Mouse (Mus musculus): ENCODE data around the gene Orai3. TPM values are rescaled to one million over a fixed set of nuclear protein-coding genes. Genes with fewer than 3 reads are reported as not detected.
A peak's percentile ranks its signal among the peaks of the same experiment; 100 is the strongest.

Gene Orai3
- total and polyA plus RNA-seq, 3 experiments, result 37.5 to 47.2 TPM; not detected in 1

- Histone ChIP-seq H3K27me3 (ENCODE audit: control insufficient read depth in 1 of 2, insufficient read depth in 2 of 2, low read length in 2 of 2) (no peaks in the 10 kb centered on the region), H3K27ac (ENCODE audit: control insufficient read depth, low read depth, low read length) (no peak overlapping the region), H3K9ac (ENCODE audit: control insufficient read depth, low read depth, low read length, poor library complexity, severe bottlenecking) (no peak overlapping the region), H3K4me3 (ENCODE audit: control insufficient read depth in 1 of 2, insufficient read depth in 1 of 2, low read depth in 2 of 2, low read length in 2 of 2) (no peak overlapping the region), H3K79me2 (ENCODE audit: control insufficient read depth, insufficient read depth, low read length, poor library complexity) (peaks cover 2% of the 10 kb centered on the region; the same call in 1 of the 2 replicates), H3K4me1 (ENCODE audit: control insufficient read depth in 1 of 2, insufficient read depth in 2 of 2, low read length in 2 of 2) (peaks cover 0 to 8% of the 10 kb centered on the region in 2 experiments; a peak in 1 of 4 replicates), H3K9me3 (replicated peaks; ENCODE audit: insufficient read depth, low read length) (no peaks in the 10 kb centered on the region), H3K36me3 (ENCODE audit: control insufficient read depth in 1 of 2, insufficient read depth in 2 of 2, low read length in 2 of 2) (peaks cover 2 to 6% of the 10 kb centered on the region in 2 experiments; a peak in 2 of 4 replicates)
- no peak for TF ChIP-seq ETS1 (IDR thresholded peaks at IDR 0.05; ENCODE audit: low read depth, low read length)
- TF ChIP-seq MAX (IDR thresholded peaks at IDR 0.05; ENCODE audit: low read length), result no peak
- TF ChIP-seq TCF12 (IDR thresholded peaks at IDR 0.05; ENCODE audit: low read depth, low read length), result no peak
- no peak for TF ChIP-seq JUND (IDR thresholded peaks at IDR 0.05; ENCODE audit: low read depth, low read length)
- TF ChIP-seq NELFE (IDR thresholded peaks at IDR 0.05; ENCODE audit: low read depth, low read length), result no peak
- TF ChIP-seq MYC (IDR thresholded peaks at IDR 0.05; ENCODE audit: low read depth, low read length), result no peak
- TF ChIP-seq CTCF (IDR thresholded peaks at IDR 0.05 in 2 of 3, conservative IDR thresholded peaks at IDR 0.05 in 1 of 3; ENCODE audit: control insufficient read depth in 1 of 3, insufficient read depth in 1 of 3, low read depth in 2 of 3, low read length in 3 of 3, poor library complexity in 1 of 3, severe bottlenecking in 1 of 3), result no peak
- TF ChIP-seq GABPA (IDR thresholded peaks at IDR 0.05; ENCODE audit: low read depth, low read length), result no peak
- no peak for TF ChIP-seq CHD2 (IDR thresholded peaks at IDR 0.05; ENCODE audit: low read length)
- no peak for TF ChIP-seq SMC3 (IDR thresholded peaks at IDR 0.05; ENCODE audit: low read depth, low read length)
- DNase-seq (ENCODE audit: low read depth, low spot score), result no peak
These were observed 21.4 kb upstream of the Orai3 start for GRCm38 (mm10) chr7:127748235-127748560.

DNA sequence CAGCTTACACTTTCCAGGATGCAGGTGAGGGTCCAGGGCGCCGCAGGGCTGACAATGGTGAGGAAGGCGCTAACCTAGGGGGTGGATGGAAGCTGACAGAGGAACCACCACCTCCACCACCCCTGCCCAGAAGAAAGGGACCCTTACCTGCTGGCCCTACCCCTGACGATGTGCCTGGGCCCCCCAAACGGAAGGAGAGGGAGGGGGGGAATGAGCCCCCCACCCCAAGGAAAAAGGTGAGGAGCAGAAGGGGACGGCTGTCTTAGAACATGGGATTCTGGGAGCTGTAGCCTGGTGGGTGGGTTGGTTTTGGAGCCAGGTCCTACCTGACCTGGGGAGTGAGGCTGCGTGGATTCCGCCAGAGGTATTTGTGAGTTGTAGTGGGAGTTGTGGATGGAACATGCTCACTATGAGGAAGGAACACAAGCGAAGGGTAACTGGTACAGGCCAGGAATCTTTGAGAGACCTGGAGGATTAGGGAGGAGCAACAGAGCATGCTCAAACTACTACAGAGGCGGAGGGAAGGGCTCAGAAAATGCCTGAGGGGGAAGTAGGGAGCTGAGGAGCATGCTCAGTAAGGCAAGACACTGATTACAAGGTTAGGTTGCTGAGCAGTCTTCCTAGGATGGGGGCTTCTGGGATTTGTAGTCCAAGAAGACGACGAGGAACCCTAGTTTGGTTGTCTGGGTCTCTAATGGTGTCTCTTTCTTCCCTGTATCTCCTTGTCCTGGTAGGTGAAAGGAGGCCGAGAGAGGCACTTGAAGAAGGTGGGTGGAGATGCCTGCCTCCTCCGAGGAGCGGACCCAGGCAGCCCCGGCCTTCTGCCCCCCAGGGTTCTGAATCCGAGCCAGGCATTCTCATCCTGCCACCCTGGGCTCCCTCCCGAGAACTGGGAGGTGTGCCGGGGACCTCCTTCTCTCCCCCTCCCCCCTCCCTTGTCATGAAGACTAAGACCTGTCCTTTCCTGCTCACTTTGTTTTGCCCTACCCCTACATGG lies 19.2 kb upstream of the Orai3 start:
- Histone ChIP-seq H3K4me3 (ENCODE audit: control insufficient read depth in 1 of 2, insufficient read depth in 1 of 2, low read depth in 2 of 2, low read length in 2 of 2) (no peak overlapping the region), H3K36me3 (ENCODE audit: control insufficient read depth in 1 of 2, insufficient read depth in 2 of 2, low read length in 2 of 2) (peaks cover 0 to 2% of the 10 kb centered on the region in 2 experiments; a peak in 1 of 4 replicates), H3K9me3 (replicated peaks; ENCODE audit: insufficient read depth, low read length) (no peaks in the 10 kb centered on the region), H3K4me1 (ENCODE audit: control insufficient read depth in 1 of 2, insufficient read depth in 2 of 2, low read length in 2 of 2) (no peaks in the 10 kb centered on the region), H3K9ac (ENCODE audit: control insufficient read depth, low read depth, low read length, poor library complexity, severe bottlenecking) (no peak overlapping the region), H3K79me2 (ENCODE audit: control insufficient read depth, insufficient read depth, low read length, poor library complexity) (peaks cover 2% of the 10 kb centered on the region; the same call in 1 of the 2 replicates), H3K27me3 (ENCODE audit: control insufficient read depth in 1 of 2, insufficient read depth in 2 of 2, low read length in 2 of 2) (no peaks in the 10 kb centered on the region), H3K27ac (ENCODE audit: control insufficient read depth, low read depth, low read length) (no peak overlapping the region)
- peak; percentile 70 for DNase-seq (ENCODE audit: low read depth, low spot score)
- TF ChIP-seq SIN3A (IDR thresholded peaks at IDR 0.05; ENCODE audit: low read length) (no peak), SMC3 (IDR thresholded peaks at IDR 0.05; ENCODE audit: low read depth, low read length) (no peak), NRF1 (IDR thresholded peaks at IDR 0.05; ENCODE audit: insufficient read depth, low read depth, low read length, poor library complexity, severe bottlenecking) (peak; percentile 68), KAT2A (conservative IDR thresholded peaks at IDR 0.05; ENCODE audit: low read depth, low read length) (peak; percentile 56), ELF1 (IDR thresholded peaks at IDR 0.05; ENCODE audit: low read depth, low read length) (peak; percentile 72), HCFC1 (IDR thresholded peaks at IDR 0.05; ENCODE audit: low read depth, low read length) (peak; percentile 88), NELFE (IDR thresholded peaks at IDR 0.05; ENCODE audit: low read depth, low read length) (no peak)
